Mouse (Mus musculus) spleen, adult 2 months (tissue): ENCODE results near the gene Cip2a.

ENCODE experiments used
- CTCF ChIP-seq: fragments of 200-500 bp; IDR thresholded peaks from 2 replicates; pipeline ENCODE4 v1.5.1; 2011; ENCODE audit warnings: mild to moderate bottlenecking, inconsistent platforms; ENCODE audit not compliant: insufficient read depth, insufficient read length, insufficient replicate concordance; ENCODE audit errors: extremely low read depth
- POLR2A ChIP-seq: fragments of 200-500 bp; IDR thresholded peaks from 2 replicates; pipeline ENCODE4 v1.6.1; 2011; ENCODE audit warnings: low read depth, low read length, inconsistent platforms

DNA sequence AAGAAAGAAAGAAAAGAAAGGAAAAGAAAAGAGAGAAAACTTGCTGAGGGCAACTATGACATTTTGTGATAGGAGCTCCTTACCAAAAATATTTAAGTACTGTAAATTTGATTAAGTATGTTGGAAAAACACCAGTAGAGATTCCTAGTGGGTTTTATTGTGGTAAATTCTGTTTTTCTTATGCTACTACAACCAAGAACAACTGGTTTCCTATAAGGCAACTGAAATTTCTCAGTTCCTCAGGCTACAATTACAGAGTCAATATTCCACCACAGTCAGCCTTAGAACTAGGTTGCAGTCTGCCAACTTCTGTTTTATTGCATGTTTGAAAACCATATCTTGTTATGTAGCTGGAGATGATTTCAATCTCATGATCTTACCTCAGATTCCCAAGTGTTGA lies 4.3 kb upstream of the Cip2a start:
- no peak for TF ChIP-seq POLR2A
- TF ChIP-seq CTCF, result no peak
